Mouse (Mus musculus): ENCODE results near the gene Eif2b2.

GRCm38 (mm10) chr12:85271132-85271842 is 52.0 kb downstream of the Eif2b2 start:
- TF ChIP-seq CTCF (IDR thresholded peaks at IDR 0.05) (no peak), EP300 (IDR thresholded peaks at IDR 0.05) (no peak)

Data from lung, postnatal 0 days (tissue).